Mouse (Mus musculus) midbrain, embryonic 16.5 days (tissue): ENCODE results near the gene Ctss. TPM values are rescaled to one million over a fixed set of nuclear protein-coding genes. Genes with fewer than 3 reads are reported as not detected.
"Not testable (repeated sequence)": the region's sequence is repeated elsewhere in the genome, so short reads cannot be mapped to it uniquely, and the experiment has no call there.

Experiments
- ATAC-seq: fragments of 200-750 bp; cut with Nextera tagmentation; 2 replicates; pipeline ENCODE4 v1.8.0; 2017; ENCODE audit warnings: moderate TSS enrichment
- H3K27ac ChIP-seq: fragments of 300-500 bp; sonication (generic); 2 replicates; pipeline ENCODE4 v1.5.1; 2014; ENCODE audit warnings: mild to moderate bottlenecking, low read length, mixed read lengths
- H3K27me3 ChIP-seq: fragments of 300-500 bp; sonication (generic); 2 replicates; pipeline ENCODE4 v1.6.1; 2014; ENCODE audit warnings: low read depth, low read length, mixed read lengths; ENCODE audit not compliant: control insufficient read depth, insufficient read depth
- H3K36me3 ChIP-seq: fragments of 300-500 bp; sonication (generic); 2 replicates; pipeline ENCODE4 v1.6.1; 2014; ENCODE audit warnings: mild to moderate bottlenecking, low read length, moderate library complexity, mixed read lengths; ENCODE audit not compliant: control insufficient read depth, insufficient read depth
- H3K4me1 ChIP-seq: fragments of 300-500 bp; sonication (generic); 2 replicates; pipeline ENCODE4 v1.6.1; 2014; ENCODE audit warnings: mild to moderate bottlenecking, low read length, mixed read lengths; ENCODE audit not compliant: control insufficient read depth, insufficient read depth
- H3K4me2 ChIP-seq: fragments of 300-500 bp; sonication (generic); 2 replicates; pipeline ENCODE4 v1.6.1; 2014; ENCODE audit warnings: mild to moderate bottlenecking, low read length, mixed read lengths
- H3K4me3 ChIP-seq: fragments of 300-500 bp; sonication (generic); 2 replicates; pipeline ENCODE4 v1.5.1; 2014; ENCODE audit warnings: low read depth, mild to moderate bottlenecking, low read length, moderate library complexity, mixed read lengths
- H3K9ac ChIP-seq: fragments of 300-500 bp; sonication (generic); 2 replicates; pipeline ENCODE4 v1.6.1; 2014; ENCODE audit warnings: low read depth, low read length, mixed read lengths
- H3K9me3 ChIP-seq: fragments of 300-500 bp; sonication (generic); replicated peaks from 2 replicates; pipeline ENCODE4 v1.6.1; 2014; ENCODE audit warnings: mild to moderate bottlenecking, low read length, mixed read lengths; ENCODE audit not compliant: control insufficient read depth, poor library complexity, severe bottlenecking
- WGBS: fragments of 180-500 bp; shearing (Covaris S2); extraction: QIAGEN DNeasy Blood & Tissue Kit; methylation state at CpG from one replicate; pipeline ENCODE4 v1.1.7; 2014; 5-methylcytosine and 5-hydroxymethylcytosine counted together
- polyA plus RNA-seq: library from polyadenylated mRNA; unstranded; fragments of >200 nt; fragmentation: Nextera tagmentation; extraction: Ambion mirVana; gene quantifications from 2 replicates; pipeline ENCODE4 v1.2.1, GENCODE M21; 2015

Gene Ctss
- polyA plus RNA-seq, 1 experiment from 2014 or later, result 10.4 TPM

DNA sequence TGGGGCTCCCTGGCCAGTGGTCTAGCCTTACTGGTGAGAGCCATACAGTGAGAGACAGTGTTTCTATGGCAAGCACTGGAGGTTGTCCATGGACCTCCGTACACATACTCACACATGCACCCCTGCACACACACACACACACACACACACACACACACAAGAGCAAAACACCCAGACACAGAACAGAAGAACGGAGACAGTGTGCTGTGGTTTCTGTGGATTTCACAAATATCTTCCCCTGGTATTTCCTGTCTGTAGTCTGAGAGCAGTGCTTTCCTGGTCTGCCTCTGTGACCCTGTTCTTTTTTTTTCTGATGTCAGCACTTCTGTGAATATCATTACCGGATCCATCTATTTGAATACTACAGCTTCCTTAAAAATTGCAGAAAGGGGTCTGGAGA is 2.9 kb upstream of the Ctss start:
- 87% methylated on average over 3 of the region's 3 CpGs for WGBS
- Histone ChIP-seq H3K27me3 (no peaks in the 10 kb centered on the region), H3K4me3 (no peak overlapping the region), H3K27ac (no peak overlapping the region), H3K4me2 (no peak overlapping the region), H3K4me1 (no peaks in the 10 kb centered on the region), H3K36me3 (no peaks in the 10 kb centered on the region), H3K9me3 (no peaks in the 10 kb centered on the region), H3K9ac (no peak overlapping the region)
- ATAC-seq, result no peak

- Histone ChIP-seq H3K4me1 (no peaks in the 10 kb centered on the region), H3K9ac (no peak overlapping the region), H3K36me3 (no peaks in the 10 kb centered on the region), H3K9me3 (no peaks in the 10 kb centered on the region), H3K4me3 (no peak overlapping the region), H3K27me3 (no peaks in the 10 kb centered on the region), H3K27ac (no peak overlapping the region), H3K4me2 (no peak overlapping the region)
- WGBS, result 76% methylated on average over 2 of the region's 2 CpGs
- ATAC-seq, result no peak
Observed at GRCm38 (mm10) chr3:95524673-95525072, 1.9 kb upstream of the Ctss start.

- H3K9me3 ChIP-seq, result no peaks in the 10 kb centered on the region
- no peak overlapping the region for H3K27ac ChIP-seq
- no peaks in the 10 kb centered on the region for H3K4me1 ChIP-seq
- H3K27me3 ChIP-seq, result no peaks in the 10 kb centered on the region
- no peak overlapping the region for H3K9ac ChIP-seq
- H3K4me3 ChIP-seq, result no peak overlapping the region
- no peak overlapping the region for H3K4me2 ChIP-seq
- no peaks in the 10 kb centered on the region for H3K36me3 ChIP-seq
- ATAC-seq, result no peak
Observed at GRCm38 (mm10) chr3:95526111-95526510, 475 bp upstream of the Ctss start.

GRCm38 (mm10) chr3:95529814-95530213 is 3.2 kb downstream of the Ctss start:
- Histone ChIP-seq H3K36me3 (no peaks in the 10 kb centered on the region), H3K27ac (no peak overlapping the region), H3K4me2 (no peak overlapping the region), H3K4me1 (no peaks in the 10 kb centered on the region), H3K9ac (no peak overlapping the region), H3K9me3 (no peaks in the 10 kb centered on the region), H3K27me3 (no peaks in the 10 kb centered on the region), H3K4me3 (no peak overlapping the region)
- 90% methylated on average over 6 of the region's 6 CpGs for WGBS
- ATAC-seq, result no peak

DNA sequence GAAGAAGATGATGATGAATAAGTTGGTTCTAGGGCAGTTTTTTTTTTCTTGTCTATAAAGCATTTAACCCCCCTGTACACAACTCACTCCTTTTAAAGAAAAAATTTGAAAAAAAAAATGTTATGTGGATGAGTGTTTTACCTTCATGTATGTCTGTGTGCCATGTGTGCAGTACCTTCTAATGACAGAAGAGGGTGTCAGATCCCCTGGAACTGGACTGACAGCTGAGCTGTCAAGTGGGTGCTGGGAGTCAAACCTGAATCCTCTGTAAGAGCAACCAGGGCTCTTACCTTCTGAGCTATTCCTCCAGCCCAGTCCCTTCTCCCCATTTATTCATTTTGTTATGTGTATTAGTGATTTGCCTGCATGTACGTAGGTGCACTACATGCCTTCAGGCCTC is 4.4 kb downstream of the Ctss start:
- Histone ChIP-seq H3K9ac (no peak overlapping the region), H3K4me1 (no peaks in the 10 kb centered on the region), H3K9me3 (no peaks in the 10 kb centered on the region), H3K4me2 (no peak overlapping the region), H3K36me3 (no peaks in the 10 kb centered on the region), H3K4me3 (no peak overlapping the region), H3K27me3 (no peaks in the 10 kb centered on the region), H3K27ac (no peak overlapping the region)
- WGBS, result 94% methylated on average over 1 of the region's 1 CpGs
- no peak for ATAC-seq

GRCm38 (mm10) chr3:95533364-95533763 is 6.8 kb downstream of the Ctss start:
- Histone ChIP-seq H3K4me2 (no peak overlapping the region), H3K4me1 (no peaks in the 10 kb centered on the region), H3K9ac (no peak overlapping the region), H3K36me3 (no peaks in the 10 kb centered on the region), H3K4me3 (no peak overlapping the region), H3K27ac (no peak overlapping the region), H3K9me3 (no peaks in the 10 kb centered on the region), H3K27me3 (no peaks in the 10 kb centered on the region)
- ATAC-seq, result no peak
- 90% methylated on average over 5 of the region's 5 CpGs for WGBS

- Histone ChIP-seq H3K27me3 (no peaks in the 10 kb centered on the region), H3K4me2 (no peak overlapping the region), H3K4me3 (no peak overlapping the region), H3K36me3 (no peaks in the 10 kb centered on the region), H3K4me1 (no peaks in the 10 kb centered on the region), H3K27ac (no peak overlapping the region), H3K9me3 (no peaks in the 10 kb centered on the region), H3K9ac (no peak overlapping the region)
- 95% methylated on average over 1 of the region's 1 CpGs for WGBS
- no peak for ATAC-seq
Observed at GRCm38 (mm10) chr3:95534927-95535326, 8.3 kb downstream of the Ctss start.

- H3K4me1 ChIP-seq, result no peaks in the 10 kb centered on the region
- no peaks in the 10 kb centered on the region for H3K27me3 ChIP-seq
- no peak overlapping the region for H3K4me2 ChIP-seq
- H3K36me3 ChIP-seq, result no peaks in the 10 kb centered on the region
- no peak overlapping the region for H3K27ac ChIP-seq
- H3K9ac ChIP-seq, result no peak overlapping the region
- 91% methylated on average over 10 of the region's 10 CpGs for WGBS
- no peak overlapping the region for H3K4me3 ChIP-seq
- ATAC-seq, result no peak
- H3K9me3 ChIP-seq, result no peaks in the 10 kb centered on the region
Observed at GRCm38 (mm10) chr3:95538936-95539335, 12.3 kb downstream of the Ctss start.

DNA sequence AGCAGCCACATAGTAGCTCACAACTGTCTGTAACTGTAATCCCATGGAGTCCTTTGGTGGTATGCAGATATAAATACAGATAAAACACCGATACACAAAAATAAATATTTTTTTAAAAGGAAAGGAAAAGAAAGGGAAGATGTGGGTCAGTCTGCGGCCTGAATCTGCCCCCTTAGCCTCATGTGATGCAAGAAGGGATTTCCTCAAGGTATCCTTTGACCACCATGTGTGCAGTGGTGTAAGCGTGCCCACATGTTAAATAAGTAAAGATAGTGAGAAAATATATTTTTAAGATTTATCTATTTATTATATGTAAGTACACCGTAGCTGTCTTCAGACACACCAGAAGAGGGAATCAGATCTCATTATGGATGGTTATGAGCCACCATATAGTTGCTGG is 13.3 kb downstream of the Ctss start:
- Histone ChIP-seq H3K4me3 (no peak overlapping the region), H3K27me3 (no peaks in the 10 kb centered on the region), H3K36me3 (no peaks in the 10 kb centered on the region), H3K27ac (no peak overlapping the region), H3K9me3 (no peaks in the 10 kb centered on the region), H3K4me2 (no peak overlapping the region), H3K9ac (no peak overlapping the region), H3K4me1 (no peaks in the 10 kb centered on the region)
- 93% methylated on average over 4 of the region's 4 CpGs for WGBS
- no peak for ATAC-seq

GRCm38 (mm10) chr3:95541186-95541585 is 14.6 kb downstream of the Ctss start:
- not testable (repeated sequence) for H3K27me3 ChIP-seq, H3K9ac ChIP-seq, H3K4me1 ChIP-seq, ATAC-seq, H3K36me3 ChIP-seq, H3K9me3 ChIP-seq, H3K4me2 ChIP-seq, H3K27ac ChIP-seq, H3K4me3 ChIP-seq
- WGBS, result 89% methylated on average over 2 of the region's 2 CpGs
